7 mouse cellular contexts compared by ENCODE assay signal in the genomic region with DNA sequence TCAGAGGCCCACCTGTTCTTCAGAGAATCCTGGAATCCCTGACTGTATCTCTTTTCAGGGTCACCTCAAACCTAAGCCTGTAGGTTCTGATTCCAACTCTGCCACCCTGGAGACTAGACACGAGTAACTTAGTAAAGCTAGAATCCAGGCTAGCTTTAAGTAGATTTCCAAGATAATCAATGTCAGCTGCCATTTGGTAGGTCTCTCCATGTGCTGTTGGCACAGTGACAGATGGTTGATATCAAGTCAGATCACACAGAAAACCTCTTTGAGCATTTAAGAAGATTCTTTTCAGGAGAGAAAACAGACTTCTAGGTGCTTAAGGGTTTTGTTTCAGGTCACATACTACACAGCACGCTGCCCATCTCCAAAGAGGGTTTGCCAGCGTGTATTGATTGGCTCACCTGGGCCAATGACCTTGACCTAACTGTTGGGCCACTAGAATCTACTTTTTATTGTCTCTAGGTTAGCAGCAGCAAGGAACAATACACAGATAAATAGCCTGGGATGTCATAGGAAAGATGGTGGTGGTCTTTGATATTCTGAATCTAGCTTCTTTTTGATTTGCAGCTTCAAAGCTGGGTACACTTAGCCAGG. TPM values are rescaled to one million over a fixed set of nuclear protein-coding genes. Genes with fewer than 3 reads are reported as not detected.
DNase-seq lines count a peak whose midpoint lies in the region; ATAC-seq and TF ChIP-seq lines count a peak whose summit lies in the region.

A gene (minus strand): TSS at position 94 of the 597 bp plus-strand sequence.

- H3K27me3 ChIP-seq in lung, embryonic 14.5 days (ENCODE audit: insufficient read depth, low read length) = no peaks in the 10 kb centered on the region
- H3K27me3 ChIP-seq in embryonic facial prominence, embryonic 12.5 days = no peaks in the 10 kb centered on the region

- H3K4me1 ChIP-seq in lung, embryonic 14.5 days (ENCODE audit: insufficient read depth) = peaks cover 6% of the 10 kb centered on the region; the same call in 1 of the 2 replicates
- H3K4me1 ChIP-seq in embryonic facial prominence, embryonic 12.5 days = peaks cover 5% of the 10 kb centered on the region; the same call in 1 of the 2 replicates

- 63% methylated on average over 3 of the region's 3 CpGs for WGBS in lung, embryonic 14.5 days
- WGBS in embryonic facial prominence, embryonic 12.5 days = 69% methylated on average over 3 of the region's 3 CpGs
- WGBS in large intestine, adult 2 months = 39% methylated on average over 3 of the region's 3 CpGs

- H3K36me3 ChIP-seq in lung, embryonic 14.5 days (ENCODE audit: insufficient read depth) = peaks cover 29% of the 10 kb centered on the region
- H3K36me3 ChIP-seq in embryonic facial prominence, embryonic 12.5 days = peaks cover 26% of the 10 kb centered on the region

- no peak for TF ChIP-seq CTCF in lung, embryonic 14.5 days (IDR thresholded peaks at IDR 0.05; ENCODE audit: low read depth)

- peak within 1 kb of the TSS; percentile 74 for H3K9ac ChIP-seq in lung, embryonic 14.5 days
- peak within 1 kb of the TSS; percentile 75; the same call in 1 of the 2 replicates for H3K9ac ChIP-seq in embryonic facial prominence, embryonic 12.5 days

- ATAC-seq in lung, embryonic 14.5 days (ENCODE audit: insufficient read depth) = no peak
- no peak for ATAC-seq in embryonic facial prominence, embryonic 12.5 days (ENCODE audit: insufficient number of reproducible peaks, insufficient read depth, low FRiP score, low TSS enrichment)

- peak within 1 kb of the TSS; percentile 78 for H3K4me2 ChIP-seq in lung, embryonic 14.5 days
- H3K4me2 ChIP-seq in embryonic facial prominence, embryonic 12.5 days (replicated peaks) = peak within 1 kb of the TSS; percentile 70

- DNase-seq in lung, embryonic 14.5 days = no peak
- DNase-seq in lung, postnatal 4 days = no peak
- no peak for DNase-seq in large intestine, adult 2 months (ENCODE audit: low read depth, low spot score)
- DNase-seq in retina, postnatal 1 day = peak; percentile 42
- DNase-seq in right cerebral cortex, adult 2 months (ENCODE audit: low spot score in 2 of 2) = no peak
- no peak for DNase-seq in cerebellum, postnatal 25 days

- H3K4me3 ChIP-seq in lung, embryonic 14.5 days (ENCODE audit: low read depth, low read length) = peak within 1 kb of the TSS; percentile 71
- H3K4me3 ChIP-seq in embryonic facial prominence, embryonic 12.5 days = peak within 1 kb of the TSS; percentile 79

- H3K9me3 ChIP-seq in lung, embryonic 14.5 days (ENCODE audit: low read depth, low read length) = no peaks in the 10 kb centered on the region
- no peaks in the 10 kb centered on the region for H3K9me3 ChIP-seq in embryonic facial prominence, embryonic 12.5 days

- H3K27ac ChIP-seq in lung, embryonic 14.5 days (ENCODE audit: low read depth) = peak within 1 kb of the TSS; percentile 90
- peak within 1 kb of the TSS; percentile 47; the same call in 1 of the 2 replicates for H3K27ac ChIP-seq in embryonic facial prominence, embryonic 12.5 days

RNA-seq across cellular contexts. Expression of the gene that starts here (rescaled TPM):
- 16.6 and 17.7 TPM in 2 replicates for polyA plus RNA-seq in lung, embryonic 14.5 days (2014; fragmentation: Nextera tagmentation; extraction: Ambion mirVana)
- polyA plus RNA-seq in embryonic facial prominence, embryonic 12.5 days (2016; fragmentation: Nextera tagmentation; extraction: Ambion mirVana) = 11.1 and 14.2 TPM in 2 replicates
- polyA plus RNA-seq in large intestine, adult 2 months (2012; rRNA removed) = 97.6 and 124 TPM in 2 replicates
